9 mouse cellular contexts compared by ENCODE assay signal in the genomic region with DNA sequence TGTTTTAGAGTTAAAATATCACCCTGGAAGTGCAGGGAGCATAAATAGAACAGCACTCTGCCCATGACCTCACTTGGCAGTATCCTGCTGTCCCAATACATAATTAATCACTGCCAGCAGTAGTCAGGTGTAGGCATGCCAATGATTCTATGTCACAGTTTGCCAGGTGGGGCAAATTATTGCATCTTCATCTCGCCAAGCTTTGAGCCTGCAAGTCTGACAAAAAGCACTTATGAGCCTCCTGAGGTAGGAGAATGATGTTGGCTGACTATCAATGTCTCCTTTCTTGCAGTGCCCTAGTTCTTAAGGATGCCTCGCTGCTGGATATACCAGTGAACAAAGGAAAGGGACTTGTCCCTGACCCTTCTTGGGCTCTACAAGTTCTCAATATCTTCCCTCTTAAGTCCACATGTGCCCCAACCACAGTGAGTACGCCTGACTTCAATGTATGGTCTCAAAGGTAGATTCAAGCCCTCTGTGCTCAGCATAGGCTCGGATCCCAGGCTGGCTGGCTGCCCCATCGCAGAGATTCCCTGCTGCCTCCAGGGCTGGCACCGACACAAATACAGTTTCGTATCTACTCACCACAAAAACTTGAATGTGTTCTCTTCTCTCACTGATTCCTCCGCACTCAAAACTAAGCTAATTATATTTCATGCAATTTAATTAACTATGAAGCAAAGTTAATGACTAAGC.
A peak's percentile ranks its signal among the peaks of the same experiment; 100 is the strongest.
DNase-seq lines count a peak whose midpoint lies in the region; ATAC-seq lines count a peak whose summit lies in the region.
"Had no signal": no experiment of that assay in that cellular context is flagged by ENCODE, and none has a peak within 500 bp of the region (broad histone marks: within the 10 kb centered on the region; RNA-seq: fewer than 3 reads in every experiment).

No protein-coding gene starts in this region.

- peak; percentile 21 for DNase-seq in midbrain, embryonic 14.5 days
- DNase-seq in cerebellum, adult 11 months: peak; percentile 13
- peak; percentile 47 for DNase-seq in gastrocnemius, postnatal 14 days
- DNase-seq in left cerebral cortex, adult 8-10 months (ENCODE audit: low spot score in 2 of 2): peak; percentile 41 to 57
- DNase-seq in spleen, postnatal 4 days (ENCODE audit: low spot score in 2 of 2): no peak
- no peak for DNase-seq in thymus, postnatal 10 days (ENCODE audit: low spot score in 2 of 2)
- no peak for DNase-seq in spleen, postnatal 36 days (ENCODE audit: low spot score in 2 of 2)

- H3K4me1 ChIP-seq in midbrain, embryonic 14.5 days (ENCODE audit: control insufficient read depth, insufficient read depth, low read length): no peaks in the 10 kb centered on the region; the same call in 1 of the 2 replicates
- H3K4me1 ChIP-seq in midbrain, embryonic 13.5 days (replicated peaks): peaks cover 8% of the 10 kb centered on the region

- no peaks in the 10 kb centered on the region for H3K36me3 ChIP-seq in midbrain, embryonic 14.5 days (ENCODE audit: control insufficient read depth, insufficient read depth, low read length)
- no peaks in the 10 kb centered on the region for H3K36me3 ChIP-seq in midbrain, embryonic 13.5 days

- intact Hi-C loops in gastrocnemius, postnatal 14 days (cut with DNase I; ENCODE audit: low total_unique reads): no loop called here

- H3K9me3 ChIP-seq in midbrain, embryonic 14.5 days (ENCODE audit: control insufficient read depth, low read length): no peaks in the 10 kb centered on the region
- no peaks in the 10 kb centered on the region for H3K9me3 ChIP-seq in midbrain, embryonic 13.5 days

- H3K4me2 ChIP-seq in midbrain, embryonic 14.5 days (ENCODE audit: low read length): no peak overlapping the region
- no peak overlapping the region for H3K4me2 ChIP-seq in midbrain, embryonic 13.5 days (replicated peaks)

- H3K27me3 ChIP-seq in midbrain, embryonic 14.5 days (ENCODE audit: control insufficient read depth, insufficient read depth, low read length): no peaks in the 10 kb centered on the region
- no peaks in the 10 kb centered on the region for H3K27me3 ChIP-seq in midbrain, embryonic 13.5 days
- H3K27me3 ChIP-seq: Patski had no signal

- WGBS in midbrain, embryonic 14.5 days: 82% methylated on average over 8 of the region's 8 CpGs
- 85% methylated on average over 8 of the region's 8 CpGs for WGBS in midbrain, embryonic 13.5 days

- no peak overlapping the region for H3K9ac ChIP-seq in midbrain, embryonic 14.5 days (replicated peaks; ENCODE audit: low read length)
- H3K9ac ChIP-seq in midbrain, embryonic 13.5 days (replicated peaks): no peak overlapping the region

- no peak overlapping the region for H3K27ac ChIP-seq in midbrain, embryonic 14.5 days (replicated peaks; ENCODE audit: low read depth, low read length)
- H3K27ac ChIP-seq in midbrain, embryonic 13.5 days: no peak overlapping the region

- ATAC-seq in midbrain, embryonic 14.5 days (ENCODE audit: low FRiP score, low TSS enrichment): no peak
- ATAC-seq in midbrain, embryonic 13.5 days: no peak
- ATAC-seq: Patski had no signal

- H3K4me3 ChIP-seq in midbrain, embryonic 14.5 days (replicated peaks; ENCODE audit: low read depth, low read length): no peak overlapping the region
- no peak overlapping the region for H3K4me3 ChIP-seq in midbrain, embryonic 13.5 days (replicated peaks)

Comparison
In these comparisons a context has a peak if more than half of its experiments do, and no peak if none do; other contexts are left out.
1. DNase-seq: peak in midbrain, embryonic 14.5 days (single experiment), cerebellum, adult 11 months (single experiment), gastrocnemius, postnatal 14 days (single experiment) and left cerebral cortex, adult 8-10 months (2 of 2); none in spleen, postnatal 4 days (0 of 2), thymus, postnatal 10 days (0 of 2) and spleen, postnatal 36 days (0 of 2).